Comparison of ENCODE assay signal across 19 mouse cellular contexts in the genomic region with DNA sequence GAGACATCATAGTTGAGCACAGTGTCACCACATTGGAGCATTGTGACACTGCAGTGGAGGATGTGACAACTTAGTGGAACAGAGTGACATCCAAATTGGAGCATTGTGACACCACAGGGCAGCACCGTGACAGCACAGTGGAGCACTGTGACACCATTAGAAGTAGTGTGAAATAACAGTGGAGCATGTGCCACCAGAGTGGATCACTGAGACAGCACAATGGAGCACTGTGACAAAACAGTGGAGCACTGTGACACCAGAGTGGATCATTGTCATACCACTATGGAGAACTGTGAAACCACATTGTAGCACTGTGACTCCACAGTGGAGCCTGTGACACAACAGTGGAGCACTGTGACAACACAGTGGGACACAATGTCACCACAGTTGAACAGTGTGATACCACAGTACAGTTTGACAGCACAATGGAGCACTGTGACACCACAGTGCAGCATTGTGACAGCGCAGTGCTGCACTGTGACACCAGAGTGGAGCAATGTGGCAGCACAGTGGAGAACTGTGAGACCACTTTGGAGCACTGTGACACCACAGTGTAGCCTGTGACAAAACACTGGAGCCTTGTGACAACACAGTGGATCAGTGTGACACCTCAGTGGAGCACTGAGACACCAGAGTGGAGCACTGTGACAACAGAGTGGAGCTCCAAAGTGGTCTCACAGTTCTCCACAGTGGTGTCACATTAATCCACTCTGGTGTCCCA.
DNase-seq lines count a peak whose midpoint lies in the region; ATAC-seq and TF ChIP-seq lines count a peak whose summit lies in the region.
"Had no signal": no experiment of that assay in that cellular context is flagged by ENCODE, and none has a peak within 500 bp of the region (broad histone marks: within the 10 kb centered on the region; RNA-seq: fewer than 3 reads in every experiment).

No protein-coding gene starts in this region.

- no peak for TF ChIP-seq RAD21 in MEL (IDR thresholded peaks at IDR 0.05; ENCODE audit: low read depth, low read length)

- TF ChIP-seq CTCF in kidney, postnatal 0 days (IDR thresholded peaks at IDR 0.05; ENCODE audit: low read depth): no peak
- TF ChIP-seq CTCF in midbrain, postnatal 0 days (IDR thresholded peaks at IDR 0.05): no peak
- TF ChIP-seq CTCF in MEL (IDR thresholded peaks at IDR 0.05 in 2 of 3, conservative IDR thresholded peaks at IDR 0.05 in 1 of 3; ENCODE audit: control insufficient read depth in 1 of 3, insufficient read depth in 1 of 3, low read depth in 2 of 3, low read length in 3 of 3, poor library complexity in 1 of 3, severe bottlenecking in 1 of 3): no peak

- ATAC-seq in kidney, postnatal 0 days (replicated peaks; ENCODE audit: low FRiP score, low read depth): 0 out of 2 replicates have a peak, but pooled peaks have one; percentile 3
- ATAC-seq in kidney, embryonic 15.5 days (replicated peaks; ENCODE audit: low FRiP score): no peak
- 0 out of 2 replicates have a peak, but pooled peaks have one; percentile 1 for ATAC-seq in midbrain, embryonic 14.5 days (ENCODE audit: low FRiP score, low TSS enrichment)
- ATAC-seq in midbrain, postnatal 0 days (ENCODE audit: low FRiP score): no peak
- no peak for ATAC-seq in inflammation-experienced regulatory T-cells, adult 6 months

- TF ChIP-seq POLR2A in MEL (IDR thresholded peaks at IDR 0.05; ENCODE audit: control insufficient read depth in 1 of 2, insufficient read depth in 1 of 2, low read depth in 1 of 2, low read length in 2 of 2, poor library complexity in 1 of 2): no peak

- H3K9ac ChIP-seq in kidney, postnatal 0 days (ENCODE audit: low read depth, low read length): no peak overlapping the region
- no peak overlapping the region for H3K9ac ChIP-seq in kidney, embryonic 15.5 days
- H3K9ac ChIP-seq in midbrain, embryonic 14.5 days (replicated peaks; ENCODE audit: low read length): no peak overlapping the region
- no peak overlapping the region for H3K9ac ChIP-seq in midbrain, postnatal 0 days (replicated peaks; ENCODE audit: low read length, poor library complexity, severe bottlenecking)
- H3K9ac ChIP-seq in MEL (ENCODE audit: control insufficient read depth, low read depth, low read length, poor library complexity, severe bottlenecking): no peak overlapping the region
- H3K9ac ChIP-seq: embryonic facial prominence, embryonic 12.5 days; forebrain, embryonic 15.5 days; hindbrain, embryonic 14.5 days; intestine, embryonic 15.5 days; limb, embryonic 13.5 days; liver, embryonic 15.5 days; neural tube, embryonic 12.5 days had no signal

- no peak overlapping the region for H3K4me3 ChIP-seq in kidney, postnatal 0 days (replicated peaks; ENCODE audit: low read depth, low read length)
- no peak overlapping the region for H3K4me3 ChIP-seq in kidney, embryonic 15.5 days (replicated peaks)
- no peak overlapping the region for H3K4me3 ChIP-seq in midbrain, embryonic 14.5 days (replicated peaks; ENCODE audit: low read depth, low read length)
- H3K4me3 ChIP-seq in midbrain, postnatal 0 days (ENCODE audit: low read depth, low read length): no peak overlapping the region
- no peak overlapping the region for H3K4me3 ChIP-seq in MEL (ENCODE audit: control insufficient read depth in 1 of 2, insufficient read depth in 1 of 2, low read depth in 2 of 2, low read length in 2 of 2)
- H3K4me3 ChIP-seq: embryonic facial prominence, embryonic 12.5 days; erythroblast, embryonic 14.5 days; forebrain, embryonic 15.5 days; intestine, embryonic 15.5 days; limb, embryonic 13.5 days; liver, embryonic 15.5 days; neural tube, embryonic 12.5 days had no signal

- peak; percentile 1 for DNase-seq in gastrocnemius, postnatal 14 days
- DNase-seq in gastrocnemius, adult 18-20 months (ENCODE audit: low spot score): no peak
- DNase-seq in kidney, postnatal 0 days (ENCODE audit: low spot score): no peak
- DNase-seq in midbrain, embryonic 14.5 days: no peak
- DNase-seq in midbrain, postnatal 0 days (ENCODE audit: low spot score): no peak
- no peak for DNase-seq in MEL (ENCODE audit: low read depth, low spot score)
- DNase-seq: cerebellum, adult 9-10 months; layer of hippocampus, postnatal 36 days; thymus, adult 2 months had no signal

- no peak for TF ChIP-seq EP300 in MEL (IDR thresholded peaks at IDR 0.05; ENCODE audit: low read depth in 1 of 2, low read length in 2 of 2)

- WGBS in kidney, postnatal 0 days: 88% methylated on average over 2 of the region's 2 CpGs
- WGBS in kidney, embryonic 15.5 days: 83% methylated on average over 2 of the region's 2 CpGs
- 85% methylated on average over 2 of the region's 2 CpGs for WGBS in midbrain, embryonic 14.5 days
- WGBS in midbrain, postnatal 0 days: 87% methylated on average over 2 of the region's 2 CpGs

- H3K4me2 ChIP-seq in kidney, postnatal 0 days (ENCODE audit: low read length): no peak overlapping the region
- H3K4me2 ChIP-seq in kidney, embryonic 15.5 days: no peak overlapping the region
- H3K4me2 ChIP-seq in midbrain, embryonic 14.5 days (ENCODE audit: low read length): no peak overlapping the region
- H3K4me2 ChIP-seq in midbrain, postnatal 0 days (ENCODE audit: low read depth, low read length, poor library complexity, severe bottlenecking): no peak overlapping the region
- H3K4me2 ChIP-seq: embryonic facial prominence, embryonic 12.5 days; forebrain, embryonic 15.5 days; hindbrain, embryonic 14.5 days; intestine, embryonic 15.5 days; limb, embryonic 13.5 days; liver, embryonic 15.5 days; neural tube, embryonic 12.5 days had no signal

- peaks cover 13% of the 10 kb centered on the region for H3K9me3 ChIP-seq in kidney, postnatal 0 days (replicated peaks; ENCODE audit: low read length)
- H3K9me3 ChIP-seq in kidney, embryonic 15.5 days (replicated peaks): peaks cover 54% of the 10 kb centered on the region
- H3K9me3 ChIP-seq in midbrain, embryonic 14.5 days (ENCODE audit: control insufficient read depth, low read length): peaks cover 71% of the 10 kb centered on the region
- peaks cover 71% of the 10 kb centered on the region for H3K9me3 ChIP-seq in midbrain, postnatal 0 days (ENCODE audit: low read length)
- no peaks in the 10 kb centered on the region for H3K9me3 ChIP-seq in MEL (replicated peaks; ENCODE audit: insufficient read depth, low read length)

- no peaks in the 10 kb centered on the region for H3K36me3 ChIP-seq in kidney, postnatal 0 days (ENCODE audit: insufficient read depth, low read length)
- H3K36me3 ChIP-seq in kidney, embryonic 15.5 days: no peaks in the 10 kb centered on the region
- no peaks in the 10 kb centered on the region for H3K36me3 ChIP-seq in midbrain, embryonic 14.5 days (ENCODE audit: control insufficient read depth, insufficient read depth, low read length)
- no peaks in the 10 kb centered on the region for H3K36me3 ChIP-seq in midbrain, postnatal 0 days (ENCODE audit: insufficient read depth, low read length)
- no peaks in the 10 kb centered on the region for H3K36me3 ChIP-seq in MEL (ENCODE audit: control insufficient read depth in 1 of 2, insufficient read depth in 2 of 2, low read length in 2 of 2)
- H3K36me3 ChIP-seq: embryonic facial prominence, embryonic 12.5 days; intestine, embryonic 15.5 days; limb, embryonic 13.5 days; liver, embryonic 15.5 days; neural tube, embryonic 12.5 days had no signal

- no peaks in the 10 kb centered on the region for H3K27me3 ChIP-seq in kidney, postnatal 0 days (ENCODE audit: insufficient read depth, low read length)
- no peaks in the 10 kb centered on the region for H3K27me3 ChIP-seq in kidney, embryonic 15.5 days
- no peaks in the 10 kb centered on the region for H3K27me3 ChIP-seq in midbrain, embryonic 14.5 days (ENCODE audit: control insufficient read depth, insufficient read depth, low read length)
- no peaks in the 10 kb centered on the region for H3K27me3 ChIP-seq in midbrain, postnatal 0 days (ENCODE audit: insufficient read depth, low read length)
- no peaks in the 10 kb centered on the region for H3K27me3 ChIP-seq in MEL (ENCODE audit: control insufficient read depth in 1 of 2, insufficient read depth in 2 of 2, low read length in 2 of 2)
- H3K27me3 ChIP-seq: embryonic facial prominence, embryonic 12.5 days; forebrain, embryonic 15.5 days; intestine, embryonic 15.5 days; limb, embryonic 13.5 days; liver, embryonic 15.5 days; neural tube, embryonic 12.5 days had no signal

- intact Hi-C loops in gastrocnemius, postnatal 14 days (cut with DNase I; ENCODE audit: low total_unique reads): no loop called here

- H3K4me1 ChIP-seq in kidney, postnatal 0 days (replicated peaks; ENCODE audit: insufficient read depth, low read length): no peaks in the 10 kb centered on the region
- no peaks in the 10 kb centered on the region for H3K4me1 ChIP-seq in kidney, embryonic 15.5 days
- H3K4me1 ChIP-seq in midbrain, embryonic 14.5 days (ENCODE audit: control insufficient read depth, insufficient read depth, low read length): no peaks in the 10 kb centered on the region
- H3K4me1 ChIP-seq in midbrain, postnatal 0 days (ENCODE audit: insufficient read depth, low read length): no peaks in the 10 kb centered on the region
- no peaks in the 10 kb centered on the region for H3K4me1 ChIP-seq in MEL (ENCODE audit: control insufficient read depth in 1 of 2, insufficient read depth in 2 of 2, low read length in 2 of 2)
- H3K4me1 ChIP-seq: embryonic facial prominence, embryonic 12.5 days; forebrain, embryonic 15.5 days; intestine, embryonic 15.5 days; limb, embryonic 13.5 days; liver, embryonic 15.5 days; neural tube, embryonic 12.5 days had no signal

- H3K27ac ChIP-seq in kidney, postnatal 0 days: no peak overlapping the region
- no peak overlapping the region for H3K27ac ChIP-seq in kidney, embryonic 15.5 days
- no peak overlapping the region for H3K27ac ChIP-seq in midbrain, embryonic 14.5 days (replicated peaks; ENCODE audit: low read depth, low read length)
- H3K27ac ChIP-seq in midbrain, postnatal 0 days (ENCODE audit: low read depth, low read length): no peak overlapping the region
- H3K27ac ChIP-seq in MEL (ENCODE audit: control insufficient read depth, low read depth, low read length): no peak overlapping the region
- H3K27ac ChIP-seq: embryonic facial prominence, embryonic 12.5 days; forebrain, embryonic 15.5 days; hindbrain, embryonic 14.5 days; intestine, embryonic 15.5 days; limb, embryonic 13.5 days; liver, embryonic 15.5 days; neural tube, embryonic 12.5 days had no signal

- no peaks in the 10 kb centered on the region for H3K79me2 ChIP-seq in MEL (ENCODE audit: control insufficient read depth, insufficient read depth, low read length, poor library complexity)

TF ChIP-seq in MEL, 35 proteins besides CTCF, POLR2A, EP300 and RAD21:
- TF ChIP-seq USF1 (IDR thresholded peaks at IDR 0.05; ENCODE audit: low read depth, low read length) (no peak), POLR2AphosphoS5 (IDR thresholded peaks at IDR 0.05; ENCODE audit: borderline replicate concordance, low read depth, low read length) (peak; percentile 37; the same call in 1 of the 2 replicates)

Comparison
In these comparisons a context has a peak if more than half of its experiments do, and no peak if none do; other contexts are left out.
1. ATAC-seq: peak in kidney, postnatal 0 days (single experiment) and midbrain, embryonic 14.5 days (single experiment); none in kidney, embryonic 15.5 days (single experiment), midbrain, postnatal 0 days (single experiment) and inflammation-experienced regulatory T-cells, adult 6 months (single experiment).